In genomic region chr2:72763454-72763853, GRCm38 (mm10) we compare ENCODE assay signal across 26 mouse cellular contexts.
DNase-seq lines count a peak whose midpoint lies in the region; ATAC-seq and TF ChIP-seq lines count a peak whose summit lies in the region.
"Had no signal": no experiment of that assay in that cellular context is flagged by ENCODE, and none has a peak within 500 bp of the region (broad histone marks: within the 10 kb centered on the region; RNA-seq: fewer than 3 reads in every experiment).

No protein-coding gene starts in this region.

- DNase-seq in liver, postnatal 0 days: no peak
- no peak for DNase-seq in liver, embryonic 11.5 days (ENCODE audit: low spot score)
- peak; percentile 15 for DNase-seq in induced T-regulatory cell, adult 2 months (ENCODE audit: low read depth)
- DNase-seq in splenic B cell, adult 2 months (ENCODE audit: low read depth, low spot score): peak; percentile 34
- no peak for DNase-seq in cerebellum, adult 9-11 months
- DNase-seq in cerebellum, postnatal 14 days: no peak
- DNase-seq in cerebellum, postnatal 25 days: no peak
- DNase-seq: adrenal gland, adult 8-10 months; cerebellum, adult 2 months; gastrocnemius, postnatal 14 days; kidney, adult 9 months; kidney, postnatal 10 days; lung, postnatal 36 days; retina, postnatal 1 day; right cerebral cortex, postnatal 14 days had no signal

- no peak; the same call in 1 of the 2 replicates for TF ChIP-seq CTCF in liver, postnatal 0 days (IDR thresholded peaks at IDR 0.05; ENCODE audit: low read depth)
- peak; percentile 16 for TF ChIP-seq CTCF in E14TG2a.4 (conservative IDR thresholded peaks at IDR 0.05; ENCODE audit: low read length)

- no peak overlapping the region for H3K27ac ChIP-seq in liver, postnatal 0 days (ENCODE audit: low read depth)
- H3K27ac ChIP-seq in liver, embryonic 11.5 days (ENCODE audit: low read depth, low read length): no peak overlapping the region
- H3K27ac ChIP-seq: heart, embryonic 10.5 days; heart, embryonic 15.5 days; limb, embryonic 12.5 days; midbrain, embryonic 10.5 days; midbrain, embryonic 15.5 days; neural tube, embryonic 15.5 days had no signal

- H3K27me3 ChIP-seq in liver, postnatal 0 days (ENCODE audit: insufficient read depth, low read length): no peaks in the 10 kb centered on the region
- no peaks in the 10 kb centered on the region for H3K27me3 ChIP-seq in liver, embryonic 11.5 days (replicated peaks; ENCODE audit: control insufficient read depth, insufficient read depth, low read length)
- H3K27me3 ChIP-seq in E14TG2a.4 (ENCODE audit: insufficient read depth, low read length): no peaks in the 10 kb centered on the region
- H3K27me3 ChIP-seq in splenic B cell, adult 2 months (ENCODE audit: control insufficient read depth, insufficient read depth, low read length, poor library complexity, severe bottlenecking): no peaks in the 10 kb centered on the region
- H3K27me3 ChIP-seq: heart, embryonic 15.5 days; limb, embryonic 12.5 days; midbrain, embryonic 15.5 days; neural tube, embryonic 15.5 days had no signal

- no peak for ATAC-seq in liver, postnatal 0 days
- no peak for ATAC-seq in liver, embryonic 11.5 days (replicated peaks; ENCODE audit: low FRiP score)
- ATAC-seq: forebrain, embryonic 16.5 days; hindbrain, embryonic 16.5 days; intestine, embryonic 16.5 days; midbrain, embryonic 15.5 days had no signal

- TF ChIP-seq EP300 in liver, postnatal 0 days (IDR thresholded peaks at IDR 0.05; ENCODE audit: low read depth): no peak

- no peaks in the 10 kb centered on the region for H3K9me3 ChIP-seq in liver, postnatal 0 days (ENCODE audit: low read length)
- no peaks in the 10 kb centered on the region for H3K9me3 ChIP-seq in liver, embryonic 11.5 days (ENCODE audit: control insufficient read depth, low read length)
- no peaks in the 10 kb centered on the region for H3K9me3 ChIP-seq in E14TG2a.4 (ENCODE audit: low read length)
- H3K9me3 ChIP-seq: heart, embryonic 10.5 days; heart, embryonic 15.5 days; limb, embryonic 12.5 days; midbrain, embryonic 10.5 days; midbrain, embryonic 15.5 days; neural tube, embryonic 15.5 days had no signal

- H3K4me3 ChIP-seq in liver, postnatal 0 days (ENCODE audit: low read depth, low read length): no peak overlapping the region
- H3K4me3 ChIP-seq in liver, embryonic 11.5 days (ENCODE audit: low read depth, low read length): no peak overlapping the region
- H3K4me3 ChIP-seq in E14TG2a.4 (replicated peaks; ENCODE audit: low read length): no peak overlapping the region
- H3K4me3 ChIP-seq: erythroblast, embryonic 14.5 days; heart, embryonic 10.5 days; heart, embryonic 15.5 days; limb, embryonic 12.5 days; midbrain, embryonic 10.5 days; midbrain, embryonic 15.5 days; neural tube, embryonic 15.5 days had no signal

- H3K9ac ChIP-seq in liver, postnatal 0 days (replicated peaks): no peak overlapping the region
- H3K9ac ChIP-seq in liver, embryonic 11.5 days (ENCODE audit: low read depth, low read length): no peak overlapping the region
- H3K9ac ChIP-seq: heart, embryonic 15.5 days; limb, embryonic 12.5 days; midbrain, embryonic 15.5 days; neural tube, embryonic 15.5 days had no signal

- H3K36me3 ChIP-seq in liver, postnatal 0 days (replicated peaks; ENCODE audit: insufficient read depth, low read length): no peaks in the 10 kb centered on the region
- H3K36me3 ChIP-seq in liver, embryonic 11.5 days (ENCODE audit: control insufficient read depth, insufficient read depth, low read length): no peaks in the 10 kb centered on the region
- H3K36me3 ChIP-seq in E14TG2a.4 (ENCODE audit: insufficient read depth, low read length): no peaks in the 10 kb centered on the region
- no peaks in the 10 kb centered on the region for H3K36me3 ChIP-seq in splenic B cell, adult 2 months (ENCODE audit: control insufficient read depth, insufficient read depth, low read length, poor library complexity, severe bottlenecking)
- H3K36me3 ChIP-seq: heart, embryonic 10.5 days; heart, embryonic 15.5 days; limb, embryonic 12.5 days; midbrain, embryonic 10.5 days; midbrain, embryonic 15.5 days; neural tube, embryonic 15.5 days had no signal

- H3K4me2 ChIP-seq in liver, postnatal 0 days (ENCODE audit: low read depth, low read length): peak overlapping the region; percentile 10; the same call in 1 of the 2 replicates
- H3K4me2 ChIP-seq in liver, embryonic 11.5 days: no peak overlapping the region
- H3K4me2 ChIP-seq: heart, embryonic 15.5 days; limb, embryonic 12.5 days; midbrain, embryonic 15.5 days; neural tube, embryonic 15.5 days had no signal

- WGBS in liver, postnatal 0 days (ENCODE audit: insufficient replicate concordance): 60% methylated on average over 5 of the region's 5 CpGs
- WGBS in liver, embryonic 11.5 days: 71% methylated on average over 5 of the region's 5 CpGs

- H3K4me1 ChIP-seq in liver, postnatal 0 days (ENCODE audit: insufficient read depth): no peaks in the 10 kb centered on the region
- no peaks in the 10 kb centered on the region for H3K4me1 ChIP-seq in liver, embryonic 11.5 days (replicated peaks; ENCODE audit: control insufficient read depth, insufficient read depth, low read length)
- no peaks in the 10 kb centered on the region for H3K4me1 ChIP-seq in E14TG2a.4 (replicated peaks; ENCODE audit: low read depth, low read length)
- H3K4me1 ChIP-seq: heart, embryonic 10.5 days; heart, embryonic 15.5 days; limb, embryonic 12.5 days; midbrain, embryonic 10.5 days; midbrain, embryonic 15.5 days; neural tube, embryonic 15.5 days had no signal

Comparison
In these comparisons a context has a peak if more than half of its experiments do, and no peak if none do; other contexts are left out.
1. DNase-seq: peak in induced T-regulatory cell, adult 2 months (single experiment) and splenic B cell, adult 2 months (single experiment); none in liver, postnatal 0 days (single experiment), liver, embryonic 11.5 days (single experiment), cerebellum, adult 9-11 months (single experiment), cerebellum, postnatal 14 days (0 of 2) and cerebellum, postnatal 25 days (0 of 2).